ENCODE assay signal across 17 mouse cellular contexts in genomic region chr13:52083601-52084455, GRCm38 (mm10).
A peak's percentile ranks its signal among the peaks of the same experiment; 100 is the strongest.
DNase-seq lines count a peak whose midpoint lies in the region; ATAC-seq and TF ChIP-seq lines count a peak whose summit lies in the region.
"Had no signal": no experiment of that assay in that cellular context is flagged by ENCODE, and none has a peak within 500 bp of the region (broad histone marks: within the 10 kb centered on the region; RNA-seq: fewer than 3 reads in every experiment).

No protein-coding gene starts in this region.

- DNase-seq in lung, postnatal 25 days (ENCODE audit: low spot score), result peak; percentile 61
- no peak for DNase-seq in lung, postnatal 0 days (ENCODE audit: low spot score)
- DNase-seq in R1 (ENCODE audit: low read depth, low spot score), result peak; percentile 41
- peak; percentile 58 for DNase-seq in spleen, adult 12 weeks (ENCODE audit: low spot score)
- peak; percentile 68 for DNase-seq in thymus, postnatal 25 days
- DNase-seq in ovary, adult 18-20 months (ENCODE audit: low spot score), result no peak
- DNase-seq in cerebellum, postnatal 36 days, result no peak
- DNase-seq in layer of hippocampus, postnatal 25 days (ENCODE audit: extremely low spot score in 1 of 2, low spot score in 1 of 2), result no peak
- DNase-seq: adrenal gland, postnatal 10 days; cerebellum, postnatal 10 days; kidney, adult 18-20 months; kidney, postnatal 4 days; lung, adult 2 months had no signal

- ATAC-seq in lung, postnatal 0 days, result no peak

- no peaks in the 10 kb centered on the region for H3K9me3 ChIP-seq in lung, postnatal 0 days (ENCODE audit: low read length)
- H3K9me3 ChIP-seq: embryonic facial prominence, embryonic 12.5 days; forebrain, embryonic 10.5 days; heart, embryonic 13.5 days; limb, embryonic 12.5 days had no signal

- no peaks in the 10 kb centered on the region for H3K27me3 ChIP-seq in lung, postnatal 0 days (replicated peaks; ENCODE audit: insufficient read depth, low read length)
- H3K27me3 ChIP-seq: embryonic facial prominence, embryonic 12.5 days; heart, embryonic 13.5 days; limb, embryonic 12.5 days had no signal

- no peaks in the 10 kb centered on the region for H3K36me3 ChIP-seq in lung, postnatal 0 days (ENCODE audit: insufficient read depth, low read length)
- H3K36me3 ChIP-seq: embryonic facial prominence, embryonic 12.5 days; forebrain, embryonic 10.5 days; heart, embryonic 13.5 days; limb, embryonic 12.5 days had no signal

- TF ChIP-seq EP300 in lung, postnatal 0 days (IDR thresholded peaks at IDR 0.05), result no peak

- H3K4me2 ChIP-seq in lung, postnatal 0 days (replicated peaks; ENCODE audit: low read depth, low read length), result no peak overlapping the region
- H3K4me2 ChIP-seq: embryonic facial prominence, embryonic 12.5 days; heart, embryonic 13.5 days; limb, embryonic 12.5 days had no signal

- no peak overlapping the region for H3K4me3 ChIP-seq in lung, postnatal 0 days (ENCODE audit: low read depth, low read length)
- H3K4me3 ChIP-seq: embryonic facial prominence, embryonic 12.5 days; forebrain, embryonic 10.5 days; heart, embryonic 13.5 days; limb, embryonic 12.5 days had no signal

- no peak overlapping the region for H3K27ac ChIP-seq in lung, postnatal 0 days (ENCODE audit: low read length)
- H3K27ac ChIP-seq: embryonic facial prominence, embryonic 12.5 days; forebrain, embryonic 10.5 days; heart, embryonic 13.5 days; limb, embryonic 12.5 days had no signal

- 71% methylated on average over 9 of the region's 9 CpGs for WGBS in lung, postnatal 0 days

- peaks cover 4% of the 10 kb centered on the region; the same call in 1 of the 2 replicates for H3K4me1 ChIP-seq in lung, postnatal 0 days (ENCODE audit: insufficient read depth, low read depth, low read length)

- TF ChIP-seq CTCF in lung, postnatal 0 days (IDR thresholded peaks at IDR 0.05), result no peak

- no peak overlapping the region for H3K9ac ChIP-seq in lung, postnatal 0 days (replicated peaks; ENCODE audit: low read depth)
- H3K9ac ChIP-seq: embryonic facial prominence, embryonic 12.5 days; heart, embryonic 13.5 days; limb, embryonic 12.5 days had no signal

Comparison
In these comparisons a context has a peak if more than half of its experiments do, and no peak if none do; other contexts are left out.
1. DNase-seq: peak in lung, postnatal 25 days (single experiment), R1 (single experiment), spleen, adult 12 weeks (single experiment) and thymus, postnatal 25 days (single experiment); none in lung, postnatal 0 days (single experiment), ovary, adult 18-20 months (single experiment), cerebellum, postnatal 36 days (0 of 2) and layer of hippocampus, postnatal 25 days (0 of 2).